21 mouse cellular contexts compared by ENCODE assay signal in the genomic region with DNA sequence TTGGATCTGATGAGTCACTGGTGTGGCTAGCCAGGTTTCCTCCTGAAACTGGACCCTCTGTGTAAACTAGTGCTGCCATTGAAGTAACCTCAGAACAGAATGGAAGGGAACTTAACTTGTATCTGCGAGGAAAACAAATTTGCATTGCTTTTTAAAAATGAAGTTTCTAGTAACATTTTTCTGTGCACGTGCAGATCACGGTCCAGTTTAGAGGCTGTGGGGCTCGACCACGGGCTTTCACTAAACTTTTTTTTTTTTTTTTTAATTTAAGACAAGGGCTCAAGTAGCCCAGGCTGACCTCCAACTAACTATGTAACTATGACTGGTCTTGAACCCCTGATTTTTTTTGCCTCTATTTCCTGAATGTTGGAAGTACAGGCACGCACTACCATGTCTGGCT. TPM values are rescaled to one million over a fixed set of nuclear protein-coding genes. Genes with fewer than 3 reads are reported as not detected.
A peak's percentile ranks its signal among the peaks of the same experiment; 100 is the strongest.
DNase-seq lines count a peak whose midpoint lies in the region; ATAC-seq and TF ChIP-seq lines count a peak whose summit lies in the region.
"Had no signal": no experiment of that assay in that cellular context is flagged by ENCODE, and none has a peak within 500 bp of the region (broad histone marks: within the 10 kb centered on the region; RNA-seq: fewer than 3 reads in every experiment).

No protein-coding gene starts in this region.

- 0 out of 2 replicates have a peak overlapping the region, but pooled peaks have one; percentile 77 for H3K27ac ChIP-seq in liver, postnatal 0 days (ENCODE audit: low read depth)
- no peak overlapping the region for H3K27ac ChIP-seq in stomach, embryonic 16.5 days (ENCODE audit: low read length)
- no peak overlapping the region for H3K27ac ChIP-seq in stomach, postnatal 0 days (replicated peaks)
- H3K27ac ChIP-seq in MEL (ENCODE audit: control insufficient read depth, low read depth, low read length) = peak overlapping the region; percentile 92
- H3K27ac ChIP-seq in limb, embryonic 10.5 days = peak overlapping the region; percentile 11; the same call in 1 of the 2 replicates
- H3K27ac ChIP-seq: embryonic facial prominence, embryonic 13.5 days; forebrain, embryonic 13.5 days; hindbrain, embryonic 10.5 days; hindbrain, embryonic 14.5 days had no signal

- TF ChIP-seq RAD21 in MEL (IDR thresholded peaks at IDR 0.05; ENCODE audit: low read depth, low read length) = no peak

- ATAC-seq in liver, postnatal 0 days = no peak
- ATAC-seq in stomach, embryonic 16.5 days (ENCODE audit: insufficient read depth, low FRiP score) = no peak
- ATAC-seq in stomach, postnatal 0 days (ENCODE audit: low FRiP score, low TSS enrichment) = no peak
- ATAC-seq in erythroblast, adult 5-6 weeks (replicated peaks; ENCODE audit: low FRiP score, poor library complexity, severe bottlenecking) = no peak
- ATAC-seq: forebrain, embryonic 13.5 days; forebrain, postnatal 0 days had no signal

- 51% methylated on average over 6 of the region's 6 CpGs for WGBS in liver, postnatal 0 days (ENCODE audit: insufficient replicate concordance)
- WGBS in stomach, embryonic 16.5 days = 76% methylated on average over 6 of the region's 6 CpGs
- 84% methylated on average over 6 of the region's 6 CpGs for WGBS in stomach, postnatal 0 days
- WGBS in limb, embryonic 10.5 days = 90% methylated on average over 6 of the region's 6 CpGs

- H3K4me2 ChIP-seq in liver, postnatal 0 days (ENCODE audit: low read depth, low read length) = peak overlapping the region; percentile 14; the same call in 1 of the 2 replicates
- no peak overlapping the region for H3K4me2 ChIP-seq in stomach, embryonic 16.5 days (ENCODE audit: low read depth, low read length)
- no peak overlapping the region for H3K4me2 ChIP-seq in stomach, postnatal 0 days (replicated peaks; ENCODE audit: low read depth)
- H3K4me2 ChIP-seq: embryonic facial prominence, embryonic 13.5 days; forebrain, embryonic 13.5 days; heart, embryonic 12.5 days; hindbrain, embryonic 14.5 days had no signal

- no peak for TF ChIP-seq POLR2A in MEL (IDR thresholded peaks at IDR 0.05; ENCODE audit: control insufficient read depth in 1 of 2, insufficient read depth in 1 of 2, low read depth in 1 of 2, low read length in 2 of 2, poor library complexity in 1 of 2)

- H3K9ac ChIP-seq in liver, postnatal 0 days (replicated peaks) = no peak overlapping the region
- 0 out of 2 replicates have a peak overlapping the region, but pooled peaks have one; percentile 16 for H3K9ac ChIP-seq in stomach, embryonic 16.5 days (ENCODE audit: low read length)
- no peak overlapping the region for H3K9ac ChIP-seq in stomach, postnatal 0 days (ENCODE audit: low read length)
- no peak overlapping the region; the same call in 1 of the 2 replicates for H3K9ac ChIP-seq in MEL (ENCODE audit: control insufficient read depth, low read depth, low read length, poor library complexity, severe bottlenecking)
- H3K9ac ChIP-seq: embryonic facial prominence, embryonic 13.5 days; forebrain, embryonic 13.5 days; forebrain, postnatal 0 days; heart, embryonic 12.5 days; hindbrain, embryonic 14.5 days had no signal

- H3K4me3 ChIP-seq in liver, postnatal 0 days (ENCODE audit: low read depth, low read length) = no peak overlapping the region
- H3K4me3 ChIP-seq in stomach, embryonic 16.5 days (replicated peaks; ENCODE audit: low read length) = no peak overlapping the region
- no peak overlapping the region for H3K4me3 ChIP-seq in stomach, postnatal 0 days (ENCODE audit: low read depth, low read length)
- no peak overlapping the region for H3K4me3 ChIP-seq in MEL (ENCODE audit: control insufficient read depth in 1 of 2, insufficient read depth in 1 of 2, low read depth in 2 of 2, low read length in 2 of 2)
- H3K4me3 ChIP-seq in limb, embryonic 10.5 days = no peak overlapping the region
- H3K4me3 ChIP-seq: embryonic facial prominence, embryonic 13.5 days; forebrain, embryonic 13.5 days; gastrocnemius, adult 2 months; heart, embryonic 12.5 days; hindbrain, embryonic 10.5 days had no signal

- 0 out of 2 replicates have a peak, but pooled peaks cover 10% of the 10 kb centered on the region for H3K27me3 ChIP-seq in liver, postnatal 0 days (ENCODE audit: insufficient read depth, low read length)
- no peaks in the 10 kb centered on the region for H3K27me3 ChIP-seq in stomach, embryonic 16.5 days (ENCODE audit: control insufficient read depth, insufficient read depth, low read length)
- no peaks in the 10 kb centered on the region for H3K27me3 ChIP-seq in stomach, postnatal 0 days (ENCODE audit: control insufficient read depth, insufficient read depth, low read length)
- H3K27me3 ChIP-seq in MEL (ENCODE audit: control insufficient read depth in 1 of 2, insufficient read depth in 2 of 2, low read length in 2 of 2) = no peaks in the 10 kb centered on the region
- H3K27me3 ChIP-seq in limb, embryonic 10.5 days (ENCODE audit: low read depth, poor library complexity, severe bottlenecking) = peaks cover 31% of the 10 kb centered on the region

- peaks cover 47% of the 10 kb centered on the region for H3K4me1 ChIP-seq in liver, postnatal 0 days (ENCODE audit: insufficient read depth)
- peaks cover 9% of the 10 kb centered on the region; the same call in 1 of the 2 replicates for H3K4me1 ChIP-seq in stomach, embryonic 16.5 days (ENCODE audit: control insufficient read depth, insufficient read depth, low read length)
- H3K4me1 ChIP-seq in stomach, postnatal 0 days (replicated peaks; ENCODE audit: control insufficient read depth, insufficient read depth) = no peaks in the 10 kb centered on the region
- H3K4me1 ChIP-seq in MEL (ENCODE audit: control insufficient read depth in 1 of 2, insufficient read depth in 2 of 2, low read length in 2 of 2) = peaks cover 25 to 46% of the 10 kb centered on the region in 2 experiments
- H3K4me1 ChIP-seq in limb, embryonic 10.5 days = peaks cover 57% of the 10 kb centered on the region

- no peaks in the 10 kb centered on the region for H3K36me3 ChIP-seq in liver, postnatal 0 days (replicated peaks; ENCODE audit: insufficient read depth, low read length)
- H3K36me3 ChIP-seq in stomach, embryonic 16.5 days (ENCODE audit: control insufficient read depth, insufficient read depth, low read length) = no peaks in the 10 kb centered on the region
- H3K36me3 ChIP-seq in stomach, postnatal 0 days (ENCODE audit: control insufficient read depth, insufficient read depth, low read length) = no peaks in the 10 kb centered on the region
- H3K36me3 ChIP-seq in MEL (ENCODE audit: control insufficient read depth in 1 of 2, insufficient read depth in 2 of 2, low read length in 2 of 2) = peaks cover 0 to 37% of the 10 kb centered on the region in 2 experiments; a peak in 2 of 4 replicates
- no peaks in the 10 kb centered on the region for H3K36me3 ChIP-seq in limb, embryonic 10.5 days
- H3K36me3 ChIP-seq: embryonic facial prominence, embryonic 13.5 days; heart, embryonic 12.5 days; hindbrain, embryonic 10.5 days had no signal

- no peak for TF ChIP-seq EP300 in liver, postnatal 0 days (IDR thresholded peaks at IDR 0.05; ENCODE audit: low read depth)
- no peak for TF ChIP-seq EP300 in stomach, postnatal 0 days (optimal IDR thresholded peaks at IDR 0.05)
- no peak for TF ChIP-seq EP300 in MEL (IDR thresholded peaks at IDR 0.05; ENCODE audit: low read depth in 1 of 2, low read length in 2 of 2)

- H3K79me2 ChIP-seq in MEL (ENCODE audit: control insufficient read depth, insufficient read depth, low read length, poor library complexity) = peaks cover 17% of the 10 kb centered on the region

- no peak for DNase-seq in liver, postnatal 0 days
- DNase-seq in liver (no peak), MEL (ENCODE audit: low read depth, low spot score) (no peak)
- DNase-seq in stomach, postnatal 0 days (ENCODE audit: low spot score) = no peak
- no peak for DNase-seq in limb, embryonic 10.5 days (ENCODE audit: low spot score)
- no peak for DNase-seq in embryo, embryonic 11 days
- DNase-seq: adrenal gland, adult 8-10 months; adrenal gland, postnatal 36 days; cerebellum, adult 11 months; cerebellum, adult 8-10 months; cerebellum, postnatal 14 days; forebrain, postnatal 0 days; gastrocnemius, adult 2 months; gastrocnemius, postnatal 25 days had no signal

- no peaks in the 10 kb centered on the region for H3K9me3 ChIP-seq in liver, postnatal 0 days (ENCODE audit: low read length)
- no peaks in the 10 kb centered on the region for H3K9me3 ChIP-seq in stomach, embryonic 16.5 days (replicated peaks; ENCODE audit: control insufficient read depth, low read length)
- H3K9me3 ChIP-seq in stomach, postnatal 0 days (ENCODE audit: control insufficient read depth, low read length) = no peaks in the 10 kb centered on the region
- no peaks in the 10 kb centered on the region for H3K9me3 ChIP-seq in MEL (replicated peaks; ENCODE audit: insufficient read depth, low read length)
- no peaks in the 10 kb centered on the region for H3K9me3 ChIP-seq in limb, embryonic 10.5 days (replicated peaks)
- H3K9me3 ChIP-seq: embryonic facial prominence, embryonic 13.5 days; forebrain, embryonic 13.5 days; heart, embryonic 12.5 days; hindbrain, embryonic 10.5 days had no signal

- TF ChIP-seq CTCF in liver, postnatal 0 days (IDR thresholded peaks at IDR 0.05; ENCODE audit: low read depth) = no peak
- no peak for TF ChIP-seq CTCF in stomach, postnatal 0 days (IDR thresholded peaks at IDR 0.05; ENCODE audit: low read depth)
- no peak for TF ChIP-seq CTCF in MEL (IDR thresholded peaks at IDR 0.05 in 2 of 3, conservative IDR thresholded peaks at IDR 0.05 in 1 of 3; ENCODE audit: control insufficient read depth in 1 of 3, insufficient read depth in 1 of 3, low read depth in 2 of 3, low read length in 3 of 3, poor library complexity in 1 of 3, severe bottlenecking in 1 of 3)

TF ChIP-seq in MEL, 35 proteins besides CTCF, POLR2A, EP300 and RAD21 (continues in another document):
- no peak for TF ChIP-seq TAL1 (IDR thresholded peaks at IDR 0.05; ENCODE audit: low read length)
- no peak for TF ChIP-seq CHD1 (IDR thresholded peaks at IDR 0.05; ENCODE audit: low read depth, low read length)
- TF ChIP-seq ZMIZ1 (IDR thresholded peaks at IDR 0.05; ENCODE audit: low read depth, low read length) = no peak
- TF ChIP-seq TCF12 (IDR thresholded peaks at IDR 0.05; ENCODE audit: low read depth, low read length) = no peak
- no peak for TF ChIP-seq TBP (IDR thresholded peaks at IDR 0.05; ENCODE audit: low read depth, low read length)

RNA-seq across cellular contexts. Expression of a gene that starts 4.0 kb away (rescaled TPM):
- polyA plus RNA-seq in liver, postnatal 0 days (2015; fragmentation: Nextera tagmentation; extraction: Ambion mirVana) = 2.1 and 2.4 TPM in 2 replicates
- polyA plus RNA-seq in stomach, embryonic 16.5 days (2015; fragmentation: Nextera tagmentation; extraction: Ambion mirVana) = 3.2 and 4.1 TPM in 2 replicates
- 1.8 and 2.4 TPM in 2 replicates for polyA plus RNA-seq in stomach, postnatal 0 days (2015; fragmentation: Nextera tagmentation; extraction: Ambion mirVana)
- 10.5 and 11.1 TPM in 2 replicates for total RNA-seq in MEL (2012; rRNA removed)
- 100 to 1,000 TPM in 1 of 2 experiments, not detected in 1; 102 TPM for polyA plus RNA-seq in MEL (2012; ENCODE audit: insufficient read depth in 1 of 2, insufficient read length in 2 of 2, low read depth in 1 of 2, low replicate concordance in 2 of 2, missing spikeins in 1 of 2)
- polyA plus RNA-seq in limb, embryonic 10.5 days (2016; fragmentation: Nextera tagmentation; extraction: Ambion mirVana) = 2.0 and 2.8 TPM in 2 replicates
- 10.9 and 13.1 TPM in 2 replicates for total RNA-seq in erythroblast, adult 5-6 weeks (2015; ENCODE audit: low replicate concordance)
- total RNA-seq in erythroblast, adult 5-6 weeks (2017; ENCODE audit: low replicate concordance) = 10.9 and 13.8 TPM in 2 replicates

Comparison
In these comparisons a context has a peak if more than half of its experiments do, and no peak if none do; other contexts are left out.
1. H3K27ac ChIP-seq: peak in liver, postnatal 0 days (single experiment), MEL (single experiment) and limb, embryonic 10.5 days (single experiment); none in stomach, embryonic 16.5 days (single experiment) and stomach, postnatal 0 days (single experiment).